Mouse (Mus musculus) liver, embryonic 11.5 days (tissue): ENCODE measurements at regions not wholly inside any gene's neighbourhood (a gene's known extent, or its start where the extent isn't known, plus 50 kb on each side); places are given as distances from the start of the nearest gene placed in this dataset.

Experiments
- ATAC-seq: fragments of 200-750 bp; cut with Nextera tagmentation; replicated peaks from 2 replicates; pipeline ENCODE4 v1.8.0; 2017; ENCODE audit warnings: moderate number of reproducible peaks, mild to moderate bottlenecking, moderate TSS enrichment, moderate library complexity; ENCODE audit not compliant: low FRiP score
- DNase-seq: peaks from one replicate; pipeline ENCODE4 v3.0.0-alpha.2; 2017; ENCODE audit warnings: low spot score
- H3K27ac ChIP-seq: fragments of 300-500 bp; sonication (generic); 2 replicates; pipeline ENCODE4 v1.5.1; 2014; ENCODE audit warnings: mild to moderate bottlenecking, low read depth, low read length, control low read depth
- H3K27me3 ChIP-seq: fragments of 300-500 bp; sonication (generic); replicated peaks from 2 replicates; pipeline ENCODE4 v1.6.1; 2014; ENCODE audit warnings: low read length, mixed read lengths; ENCODE audit not compliant: control insufficient read depth, insufficient read depth
- H3K36me3 ChIP-seq: fragments of 300-500 bp; sonication (generic); 2 replicates; pipeline ENCODE4 v1.6.1; 2014; ENCODE audit warnings: mild to moderate bottlenecking, low read length, moderate library complexity, mixed read lengths; ENCODE audit not compliant: control insufficient read depth, insufficient read depth
- H3K4me1 ChIP-seq: fragments of 300-500 bp; sonication (generic); replicated peaks from 2 replicates; pipeline ENCODE4 v1.6.1; 2014; ENCODE audit warnings: low read length, mixed read lengths; ENCODE audit not compliant: control insufficient read depth, insufficient read depth
- H3K4me2 ChIP-seq: fragments of 300-500 bp; sonication (generic); 2 replicates; pipeline ENCODE4 v1.6.1; 2014; ENCODE audit warnings: mild to moderate bottlenecking, control low read depth, moderate library complexity
- H3K4me3 ChIP-seq: fragments of 300-500 bp; sonication (generic); 2 replicates; pipeline ENCODE4 v1.5.1; 2014; ENCODE audit warnings: low read depth, low read length, control low read depth
- H3K9ac ChIP-seq: fragments of 300-500 bp; sonication (generic); 2 replicates; pipeline ENCODE4 v1.6.1; 2014; ENCODE audit warnings: low read depth, low read length, control low read depth
- H3K9me3 ChIP-seq: fragments of 300-500 bp; sonication (generic); 2 replicates; pipeline ENCODE4 v1.6.1; 2016; ENCODE audit warnings: low read length, inconsistent platforms, mixed read lengths; ENCODE audit not compliant: control insufficient read depth
- WGBS: fragments of 180-500 bp; shearing (Covaris S2); extraction: QIAGEN DNeasy Blood & Tissue Kit; methylation state at CpG from one replicate; pipeline ENCODE4 v1.1.7; 2014; 5-methylcytosine and 5-hydroxymethylcytosine counted together

GRCm38 (mm10) chr3:150752787-150753186 lies 684.9 kb upstream of the Adgrl4 start:
- Histone ChIP-seq H3K4me2 (no peak overlapping the region), H3K4me1 (no peaks in the 10 kb centered on the region), H3K36me3 (no peaks in the 10 kb centered on the region), H3K4me3 (no peak overlapping the region), H3K27me3 (no peaks in the 10 kb centered on the region), H3K27ac (no peak overlapping the region), H3K9ac (no peak overlapping the region), H3K9me3 (no peaks in the 10 kb centered on the region)
- 93% methylated on average over 1 of the region's 1 CpGs for WGBS
- ATAC-seq (no peak), DNase-seq (no peak)

GRCm38 (mm10) chr3:150759854-150760253 lies 677.8 kb upstream of the Adgrl4 start:
- 64% methylated on average over 1 of the region's 1 CpGs for WGBS
- no peak for ATAC-seq
- H3K4me2 ChIP-seq = no peak overlapping the region
- no peaks in the 10 kb centered on the region for H3K36me3 ChIP-seq
- no peak for DNase-seq
- no peak overlapping the region for H3K4me3 ChIP-seq
- no peaks in the 10 kb centered on the region for H3K9me3 ChIP-seq
- no peak overlapping the region for H3K27ac ChIP-seq
- no peaks in the 10 kb centered on the region for H3K27me3 ChIP-seq
- no peak overlapping the region for H3K9ac ChIP-seq
- no peaks in the 10 kb centered on the region for H3K4me1 ChIP-seq

- H3K27me3 ChIP-seq = no peaks in the 10 kb centered on the region
- no peak overlapping the region for H3K4me2 ChIP-seq
- no peak overlapping the region for H3K4me3 ChIP-seq
- no peaks in the 10 kb centered on the region for H3K4me1 ChIP-seq
- H3K9ac ChIP-seq = no peak overlapping the region
- WGBS = 84% methylated on average over 3 of the region's 3 CpGs
- H3K9me3 ChIP-seq = no peaks in the 10 kb centered on the region
- no peaks in the 10 kb centered on the region for H3K36me3 ChIP-seq
- no peak overlapping the region for H3K27ac ChIP-seq
- DNase-seq (no peak), ATAC-seq (no peak)
Observed at GRCm38 (mm10) chr3:150784576-150784975, 653.1 kb upstream of the Adgrl4 start.

- Histone ChIP-seq H3K9me3 (no peaks in the 10 kb centered on the region), H3K4me1 (no peaks in the 10 kb centered on the region), H3K27me3 (no peaks in the 10 kb centered on the region), H3K4me3 (no peak overlapping the region), H3K27ac (no peak overlapping the region), H3K9ac (no peak overlapping the region), H3K36me3 (no peaks in the 10 kb centered on the region), H3K4me2 (no peak overlapping the region)
- DNase-seq (no peak), ATAC-seq (no peak)
Observed at GRCm38 (mm10) chr3:150817807-150818206, 619.9 kb upstream of the Adgrl4 start.

GRCm38 (mm10) chr3:150819369-150819768 lies 618.3 kb upstream of the Adgrl4 start:
- ATAC-seq (no peak), DNase-seq (no peak)
- Histone ChIP-seq H3K36me3 (no peaks in the 10 kb centered on the region), H3K9ac (no peak overlapping the region), H3K4me1 (no peaks in the 10 kb centered on the region), H3K27me3 (no peaks in the 10 kb centered on the region), H3K4me3 (no peak overlapping the region), H3K27ac (no peak overlapping the region), H3K4me2 (no peak overlapping the region), H3K9me3 (no peaks in the 10 kb centered on the region)
- WGBS = 82% methylated on average over 4 of the region's 4 CpGs

GRCm38 (mm10) chr3:150820039-150820438 lies 617.6 kb upstream of the Adgrl4 start:
- no peak for DNase-seq
- Histone ChIP-seq H3K36me3 (no peaks in the 10 kb centered on the region), H3K4me2 (no peak overlapping the region), H3K4me3 (no peak overlapping the region), H3K27me3 (no peaks in the 10 kb centered on the region), H3K9ac (no peak overlapping the region), H3K27ac (no peak overlapping the region), H3K4me1 (no peaks in the 10 kb centered on the region), H3K9me3 (no peaks in the 10 kb centered on the region)
- WGBS = 79% methylated on average over 5 of the region's 5 CpGs
- ATAC-seq = no peak

GRCm38 (mm10) chr3:150846029-150846428 lies 591.7 kb upstream of the Adgrl4 start:
- Histone ChIP-seq H3K27ac (no peak overlapping the region), H3K9ac (no peak overlapping the region), H3K36me3 (no peaks in the 10 kb centered on the region), H3K4me1 (no peaks in the 10 kb centered on the region), H3K9me3 (no peaks in the 10 kb centered on the region), H3K27me3 (no peaks in the 10 kb centered on the region), H3K4me3 (no peak overlapping the region), H3K4me2 (no peak overlapping the region)
- DNase-seq (no peak), ATAC-seq (no peak)
- 87% methylated on average over 2 of the region's 2 CpGs for WGBS

GRCm38 (mm10) chr3:150852107-150852506 lies 585.6 kb upstream of the Adgrl4 start:
- Histone ChIP-seq H3K9me3 (no peaks in the 10 kb centered on the region), H3K27me3 (no peaks in the 10 kb centered on the region), H3K4me1 (no peaks in the 10 kb centered on the region), H3K4me3 (no peak overlapping the region), H3K36me3 (no peaks in the 10 kb centered on the region), H3K27ac (no peak overlapping the region), H3K4me2 (no peak overlapping the region), H3K9ac (no peak overlapping the region)
- ATAC-seq (no peak), DNase-seq (no peak)
- 68% methylated on average over 4 of the region's 4 CpGs for WGBS

GRCm38 (mm10) chr3:150896668-150897067 lies 541.0 kb upstream of the Adgrl4 start:
- no peak for DNase-seq

More at GRCm38 (mm10) chr3:150896668-150897067, 541.0 kb upstream of the Adgrl4 start:
- Histone ChIP-seq H3K9me3 (no peaks in the 10 kb centered on the region), H3K27me3 (no peaks in the 10 kb centered on the region), H3K36me3 (no peaks in the 10 kb centered on the region), H3K4me2 (no peak overlapping the region), H3K4me3 (no peak overlapping the region), H3K4me1 (no peaks in the 10 kb centered on the region), H3K9ac (no peak overlapping the region), H3K27ac (no peak overlapping the region)
- no peak for ATAC-seq
- WGBS = 78% methylated on average over 2 of the region's 2 CpGs
